Comparison of ENCODE assay signal across 14 mouse cellular contexts in genomic region chr11:114642184-114642583, GRCm38 (mm10). TPM values are rescaled to one million over a fixed set of nuclear protein-coding genes. Genes with fewer than 3 reads are reported as not detected.
A peak's percentile ranks its signal among the peaks of the same experiment; 100 is the strongest.
DNase-seq lines count a peak whose midpoint lies in the region; ATAC-seq lines count a peak whose summit lies in the region.
"Had no signal": no experiment of that assay in that cellular context is flagged by ENCODE, and none has a peak within 500 bp of the region (broad histone marks: within the 10 kb centered on the region; RNA-seq: fewer than 3 reads in every experiment).

No protein-coding gene starts in this region.

- peak overlapping the region; percentile 79 for H3K27ac ChIP-seq in hindbrain, embryonic 10.5 days
- H3K27ac ChIP-seq in hindbrain, embryonic 13.5 days, result no peak overlapping the region
- H3K27ac ChIP-seq in forebrain, embryonic 15.5 days (replicated peaks), result no peak overlapping the region
- no peak overlapping the region for H3K27ac ChIP-seq in midbrain, embryonic 13.5 days
- H3K27ac ChIP-seq: heart, embryonic 13.5 days; left cerebral cortex, adult 2 months had no signal

- no peak overlapping the region for H3K4me3 ChIP-seq in hindbrain, embryonic 10.5 days
- H3K4me3 ChIP-seq in hindbrain, embryonic 13.5 days, result no peak overlapping the region
- no peak overlapping the region for H3K4me3 ChIP-seq in forebrain, embryonic 15.5 days
- H3K4me3 ChIP-seq in midbrain, embryonic 13.5 days (replicated peaks), result no peak overlapping the region
- H3K4me3 ChIP-seq: heart, embryonic 13.5 days; left cerebral cortex, adult 2 months had no signal

- WGBS in hindbrain, embryonic 10.5 days, result 53% methylated on average over 12 of the region's 12 CpGs
- whole genome bisulfite sequencing in hindbrain, embryonic 13.5 days, result 49% methylated on average over 12 of the region's 12 CpGs
- 39% methylated on average over 12 of the region's 12 CpGs for WGBS in forebrain, embryonic 15.5 days
- 46% methylated on average over 12 of the region's 12 CpGs for WGBS in midbrain, embryonic 13.5 days

- peaks cover 44% of the 10 kb centered on the region for H3K4me1 ChIP-seq in hindbrain, embryonic 10.5 days (replicated peaks)
- peaks cover 26% of the 10 kb centered on the region for H3K4me1 ChIP-seq in hindbrain, embryonic 13.5 days (replicated peaks)
- H3K4me1 ChIP-seq in forebrain, embryonic 15.5 days, result peaks cover 25% of the 10 kb centered on the region
- H3K4me1 ChIP-seq in midbrain, embryonic 13.5 days (replicated peaks), result peaks cover 18% of the 10 kb centered on the region

- no peak overlapping the region for H3K4me2 ChIP-seq in hindbrain, embryonic 13.5 days
- H3K4me2 ChIP-seq in forebrain, embryonic 15.5 days (replicated peaks), result no peak overlapping the region
- H3K4me2 ChIP-seq in midbrain, embryonic 13.5 days (replicated peaks), result no peak overlapping the region
- H3K4me2 ChIP-seq: heart, embryonic 13.5 days; liver, embryonic 11.5 days had no signal

- peak; percentile 52 for DNase-seq in hindbrain, embryonic 10.5 days (ENCODE audit: low spot score)
- peak; percentile 66 for DNase-seq in embryo, embryonic 10.5 days (ENCODE audit: low spot score)
- no peak for DNase-seq in adrenal gland, postnatal 36 days
- no peak for DNase-seq in adrenal gland, adult 2 months
- DNase-seq: adrenal gland, adult 8-10 months; kidney, postnatal 14 days; lung, postnatal 14 days had no signal

- H3K27me3 ChIP-seq in hindbrain, embryonic 10.5 days (ENCODE audit: insufficient read depth, poor library complexity, severe bottlenecking), result peaks cover 41% of the 10 kb centered on the region
- peaks cover 30% of the 10 kb centered on the region for H3K27me3 ChIP-seq in hindbrain, embryonic 13.5 days
- peaks cover 6% of the 10 kb centered on the region; the same call in 1 of the 2 replicates for H3K27me3 ChIP-seq in forebrain, embryonic 15.5 days
- H3K27me3 ChIP-seq in midbrain, embryonic 13.5 days, result peaks cover 32% of the 10 kb centered on the region

- no peak for ATAC-seq in hindbrain, embryonic 13.5 days (ENCODE audit: low FRiP score)
- ATAC-seq in forebrain, embryonic 15.5 days (replicated peaks), result peak; percentile 69
- peak; percentile 67 for ATAC-seq in midbrain, embryonic 13.5 days
- ATAC-seq in frontal cortex, adult (ENCODE audit: low TSS enrichment), result no peak

- H3K36me3 ChIP-seq in hindbrain, embryonic 10.5 days, result no peaks in the 10 kb centered on the region
- no peaks in the 10 kb centered on the region for H3K36me3 ChIP-seq in hindbrain, embryonic 13.5 days
- H3K36me3 ChIP-seq in forebrain, embryonic 15.5 days, result no peaks in the 10 kb centered on the region
- no peaks in the 10 kb centered on the region for H3K36me3 ChIP-seq in midbrain, embryonic 13.5 days
- H3K36me3 ChIP-seq: heart, embryonic 13.5 days had no signal

- H3K9me3 ChIP-seq in hindbrain, embryonic 10.5 days, result no peaks in the 10 kb centered on the region; the same call in 1 of the 2 replicates
- no peaks in the 10 kb centered on the region for H3K9me3 ChIP-seq in hindbrain, embryonic 13.5 days
- H3K9me3 ChIP-seq in forebrain, embryonic 15.5 days, result no peaks in the 10 kb centered on the region
- H3K9me3 ChIP-seq in midbrain, embryonic 13.5 days, result peaks cover 8% of the 10 kb centered on the region; the same call in 1 of the 2 replicates
- H3K9me3 ChIP-seq: heart, embryonic 13.5 days had no signal

- no peak overlapping the region for H3K9ac ChIP-seq in hindbrain, embryonic 13.5 days
- no peak overlapping the region for H3K9ac ChIP-seq in forebrain, embryonic 15.5 days (replicated peaks)
- no peak overlapping the region for H3K9ac ChIP-seq in midbrain, embryonic 13.5 days (replicated peaks)
- H3K9ac ChIP-seq: heart, embryonic 13.5 days had no signal

RNA-seq across cellular contexts. Expression of gene Rpl38, which starts 26.1 kb away (rescaled TPM):
- polyA plus RNA-seq in hindbrain, embryonic 10.5 days (2016; fragmentation: Nextera tagmentation; extraction: Ambion mirVana), result 959 and 1,042 TPM in 2 replicates
- 809 and 885 TPM in 2 replicates for polyA plus RNA-seq in hindbrain, embryonic 13.5 days (2015; fragmentation: Nextera tagmentation; extraction: Ambion mirVana)
- 787 and 864 TPM in 2 replicates for polyA plus RNA-seq in forebrain, embryonic 15.5 days (2015; fragmentation: Nextera tagmentation; extraction: Ambion mirVana)
- 826 and 835 TPM in 2 replicates for polyA plus RNA-seq in midbrain, embryonic 13.5 days (2015; fragmentation: Nextera tagmentation; extraction: Ambion mirVana)
- 1,000 to 10,000 TPM; 1,120 to 1,187 TPM for total RNA-seq in adrenal gland, postnatal 36 days (2021)
- total RNA-seq in adrenal gland, adult 2 months (2021), result 1,000 to 10,000 TPM; 1,183 to 1,186 TPM
- 64.3 and 68.3 TPM in 2 replicates for polyA plus RNA-seq in adrenal gland, adult 2 months (2012; rRNA removed)

RNA-seq across cellular contexts. Expression of gene Ttyh2, which starts 33.0 kb away (rescaled TPM):
- 15.6 and 15.9 TPM in 2 replicates for polyA plus RNA-seq in hindbrain, embryonic 10.5 days (2016; fragmentation: Nextera tagmentation; extraction: Ambion mirVana)
- polyA plus RNA-seq in hindbrain, embryonic 13.5 days (2015; fragmentation: Nextera tagmentation; extraction: Ambion mirVana), result 33.0 and 33.9 TPM in 2 replicates
- polyA plus RNA-seq in forebrain, embryonic 15.5 days (2015; fragmentation: Nextera tagmentation; extraction: Ambion mirVana), result 23.1 and 24.1 TPM in 2 replicates
- 24.2 and 24.6 TPM in 2 replicates for polyA plus RNA-seq in midbrain, embryonic 13.5 days (2015; fragmentation: Nextera tagmentation; extraction: Ambion mirVana)
- total RNA-seq in adrenal gland, postnatal 36 days (2021), result 100 to 1,000 TPM in 1 of 2 experiments, 10 to 100 TPM in 1; 64.3 to 124 TPM
- 100 to 1,000 TPM in 1 of 2 experiments, 10 to 100 TPM in 1; 70.3 to 115 TPM for total RNA-seq in adrenal gland, adult 2 months (2021)
- 135 and 182 TPM in 2 replicates for polyA plus RNA-seq in adrenal gland, adult 2 months (2012; rRNA removed)

Comparison
In these comparisons a context has a peak if more than half of its experiments do, and no peak if none do; other contexts are left out.
1. DNase-seq: peak in hindbrain, embryonic 10.5 days (single experiment) and embryo, embryonic 10.5 days (single experiment); none in adrenal gland, postnatal 36 days (0 of 2) and adrenal gland, adult 2 months (single experiment).
2. ATAC-seq: peak in forebrain, embryonic 15.5 days (single experiment) and midbrain, embryonic 13.5 days (single experiment); none in hindbrain, embryonic 13.5 days (single experiment) and frontal cortex, adult (single experiment).
3. RNA of gene Rpl38, which starts 26.1 kb away (polyA plus RNA-seq): 959 to 1,042 TPM in hindbrain, embryonic 10.5 days, 809 to 885 TPM in hindbrain, embryonic 13.5 days, 826 to 835 TPM in midbrain, embryonic 13.5 days and 787 to 864 TPM in forebrain, embryonic 15.5 days; 64.3 to 68.3 TPM in adrenal gland, adult 2 months; every median in the first group is over 10 times any median in the second.